Mouse (Mus musculus) forebrain, embryonic 11.5 days (tissue): Measurements from ENCODE around the gene Eaf1. TPM values are rescaled to one million over a fixed set of nuclear protein-coding genes. Genes with fewer than 3 reads are reported as not detected.
A peak's percentile ranks its signal among the peaks of the same experiment; 100 is the strongest.
"Not testable (repeated sequence)": the region's sequence is repeated elsewhere in the genome, so short reads cannot be mapped to it uniquely, and the experiment has no call there.

Source experiments
- ATAC-seq: fragments of 200-750 bp; cut with Nextera tagmentation; replicated peaks from 2 replicates; pipeline ENCODE4 v1.8.0; 2017; ENCODE audit warnings: moderate TSS enrichment; ENCODE audit not compliant: low FRiP score
- DNase-seq: peaks from one replicate; pipeline ENCODE4 v3.0.0-alpha.2; 2017; ENCODE audit warnings: low spot score
- H3K27ac ChIP-seq: fragments of 300-500 bp; sonication (generic); 2 replicates; pipeline ENCODE4 v1.5.1; 2014; ENCODE audit warnings: low read depth, low read length
- H3K27me3 ChIP-seq: fragments of 300-500 bp; sonication (generic); 2 replicates; pipeline ENCODE4 v1.6.1; 2014; ENCODE audit warnings: mild to moderate bottlenecking, low read length, mixed read lengths; ENCODE audit not compliant: control insufficient read depth, insufficient read depth
- H3K36me3 ChIP-seq: fragments of 300-500 bp; sonication (generic); 2 replicates; pipeline ENCODE4 v1.6.1; 2014; ENCODE audit warnings: mild to moderate bottlenecking, low read length, moderate library complexity, mixed read lengths; ENCODE audit not compliant: control insufficient read depth, insufficient read depth
- H3K4me1 ChIP-seq: fragments of 300-500 bp; sonication (generic); replicated peaks from 2 replicates; pipeline ENCODE4 v1.6.1; 2014; ENCODE audit warnings: low read length, mixed read lengths; ENCODE audit not compliant: control insufficient read depth, insufficient read depth
- H3K4me2 ChIP-seq: fragments of 300-500 bp; sonication (generic); 2 replicates; pipeline ENCODE4 v1.6.1; 2014; ENCODE audit warnings: low read depth, mild to moderate bottlenecking, low read length, moderate library complexity, mixed read lengths; ENCODE audit not compliant: severe bottlenecking
- H3K4me3 ChIP-seq: fragments of 300-500 bp; sonication (generic); 2 replicates; pipeline ENCODE4 v1.5.1; 2014; ENCODE audit warnings: low read depth, low read length
- H3K9ac ChIP-seq: fragments of 300-500 bp; sonication (generic); 2 replicates; pipeline ENCODE4 v1.6.1; 2014; ENCODE audit warnings: low read length
- H3K9me3 ChIP-seq: fragments of 300-500 bp; sonication (generic); 2 replicates; pipeline ENCODE4 v1.6.1; 2016; ENCODE audit warnings: low read length, mixed read lengths; ENCODE audit not compliant: control insufficient read depth
- WGBS: fragments of 180-500 bp; shearing (Covaris S2); extraction: QIAGEN DNeasy Blood & Tissue Kit; methylation state at CpG from one replicate; pipeline ENCODE4 v1.1.7; 2014; 5-methylcytosine and 5-hydroxymethylcytosine counted together
- polyA plus RNA-seq: library from polyadenylated mRNA; unstranded; fragments of >200 nt; fragmentation: Nextera tagmentation; extraction: Ambion mirVana; gene quantifications from 2 replicates; pipeline ENCODE4 v1.2.1, GENCODE M21; 2014

Gene Eaf1
- 24.7 and 25.7 TPM in 2 replicates for polyA plus RNA-seq

GRCm38 (mm10) chr14:31494349-31494974 is at the start of gene Eaf1:
Eaf1 (plus strand) TSS chr14:31494399.
- peak within 1 kb of the TSS; percentile 92 for H3K4me3 ChIP-seq
- peak within 1 kb of the TSS; percentile 93 for H3K9ac ChIP-seq
- H3K27me3 ChIP-seq: no peaks in the 10 kb centered on the region
- H3K9me3 ChIP-seq: no peaks in the 10 kb centered on the region
- H3K27ac ChIP-seq: peak within 1 kb of the TSS; percentile 61
- no peak for DNase-seq
- 2% methylated on average over 37 of the region's 37 CpGs for WGBS
- peaks cover 12% of the 10 kb centered on the region for H3K4me1 ChIP-seq
- H3K4me2 ChIP-seq: peak within 1 kb of the TSS; percentile 93
- peak; percentile 61; the same call in 1 of the 2 replicates for ATAC-seq
- H3K36me3 ChIP-seq: no peaks in the 10 kb centered on the region; the same call in 1 of the 2 replicates

GRCm38 (mm10) chr14:31448994-31449393 is 45.2 kb upstream of the Eaf1 start:
- Histone ChIP-seq H3K4me3 (no peak overlapping the region), H3K27me3 (no peaks in the 10 kb centered on the region), H3K36me3 (no peaks in the 10 kb centered on the region), H3K27ac (no peak overlapping the region), H3K9me3 (no peaks in the 10 kb centered on the region), H3K9ac (no peak overlapping the region), H3K4me2 (no peak overlapping the region), H3K4me1 (no peaks in the 10 kb centered on the region)
- ATAC-seq (no peak), DNase-seq (no peak)
- WGBS: 78% methylated on average over 5 of the region's 5 CpGs

GRCm38 (mm10) chr14:31453946-31454345 is 40.3 kb upstream of the Eaf1 start:
- 71% methylated on average over 12 of the region's 12 CpGs for WGBS
- not testable (repeated sequence) for H3K4me3 ChIP-seq, DNase-seq, H3K9me3 ChIP-seq, H3K4me1 ChIP-seq, ATAC-seq, H3K4me2 ChIP-seq, H3K27ac ChIP-seq, H3K27me3 ChIP-seq, H3K9ac ChIP-seq, H3K36me3 ChIP-seq

GRCm38 (mm10) chr14:31454849-31455566 is 39.2 kb upstream of the Eaf1 start:
- H3K36me3 ChIP-seq: no peaks in the 10 kb centered on the region
- no peaks in the 10 kb centered on the region for H3K9me3 ChIP-seq
- H3K4me3 ChIP-seq: no peak overlapping the region
- no peaks in the 10 kb centered on the region for H3K4me1 ChIP-seq
- H3K27ac ChIP-seq: no peak overlapping the region
- WGBS: 87% methylated on average over 8 of the region's 8 CpGs
- no peak overlapping the region for H3K9ac ChIP-seq
- H3K27me3 ChIP-seq: no peaks in the 10 kb centered on the region
- ATAC-seq: no peak
- no peak overlapping the region for H3K4me2 ChIP-seq
- DNase-seq: no peak

GRCm38 (mm10) chr14:31456064-31456721 is 38.0 kb upstream of the Eaf1 start:
- no peaks in the 10 kb centered on the region for H3K4me1 ChIP-seq
- H3K4me3 ChIP-seq: no peak overlapping the region
- ATAC-seq (no peak), DNase-seq (no peak)
- no peak overlapping the region for H3K27ac ChIP-seq
- no peaks in the 10 kb centered on the region for H3K27me3 ChIP-seq
- 90% methylated on average over 6 of the region's 6 CpGs for WGBS
- no peaks in the 10 kb centered on the region for H3K36me3 ChIP-seq
- H3K9ac ChIP-seq: no peak overlapping the region
- H3K9me3 ChIP-seq: no peaks in the 10 kb centered on the region
- no peak overlapping the region for H3K4me2 ChIP-seq

GRCm38 (mm10) chr14:31458006-31458405 is 36.2 kb upstream of the Eaf1 start:
- no peak overlapping the region for H3K4me3 ChIP-seq
- H3K4me2 ChIP-seq: no peak overlapping the region
- no peak for ATAC-seq
- DNase-seq: no peak
- WGBS: 88% methylated on average over 12 of the region's 12 CpGs
- no peak overlapping the region for H3K9ac ChIP-seq
- H3K9me3 ChIP-seq: no peaks in the 10 kb centered on the region
- H3K27me3 ChIP-seq: no peaks in the 10 kb centered on the region
- no peak overlapping the region for H3K27ac ChIP-seq
- no peaks in the 10 kb centered on the region for H3K4me1 ChIP-seq
- H3K36me3 ChIP-seq: no peaks in the 10 kb centered on the region

GRCm38 (mm10) chr14:31462226-31462625 is 32.0 kb upstream of the Eaf1 start:
- H3K27me3 ChIP-seq, H3K27ac ChIP-seq, DNase-seq, H3K4me2 ChIP-seq, H3K4me3 ChIP-seq, H3K4me1 ChIP-seq, ATAC-seq, H3K9me3 ChIP-seq, H3K36me3 ChIP-seq, H3K9ac ChIP-seq: not testable (repeated sequence)
- WGBS: 69% methylated on average over 5 of the region's 5 CpGs

- DNase-seq (no peak), ATAC-seq (no peak)
- no peak overlapping the region for H3K4me3 ChIP-seq
- WGBS: 68% methylated on average over 6 of the region's 6 CpGs
- H3K27me3 ChIP-seq: no peaks in the 10 kb centered on the region
- no peak overlapping the region for H3K27ac ChIP-seq
- no peaks in the 10 kb centered on the region for H3K4me1 ChIP-seq
- no peaks in the 10 kb centered on the region for H3K9me3 ChIP-seq
- no peaks in the 10 kb centered on the region for H3K36me3 ChIP-seq
- no peak overlapping the region for H3K4me2 ChIP-seq
- H3K9ac ChIP-seq: no peak overlapping the region
Measured at GRCm38 (mm10) chr14:31462886-31463285, 31.3 kb upstream of the Eaf1 start.
